Mouse (Mus musculus) kidney, embryonic 15.5 days (tissue): ENCODE results near the gene Haao. TPM values are rescaled to one million over a fixed set of nuclear protein-coding genes. Genes with fewer than 3 reads are reported as not detected.

Experiments used
- ATAC-seq: fragments of 200-750 bp; cut with Nextera tagmentation; replicated peaks from 2 replicates; pipeline ENCODE4 v1.8.0; 2017; ENCODE audit warnings: moderate TSS enrichment; ENCODE audit not compliant: low FRiP score
- H3K27ac ChIP-seq: fragments of 300-500 bp; sonication (generic); 2 replicates; pipeline ENCODE4 v1.5.1; 2015; ENCODE audit warnings: mild to moderate bottlenecking, inconsistent platforms
- H3K27me3 ChIP-seq: fragments of 300-500 bp; sonication (generic); 2 replicates; pipeline ENCODE4 v1.6.1; 2015; ENCODE audit warnings: inconsistent platforms
- H3K36me3 ChIP-seq: fragments of 300-500 bp; sonication (generic); 2 replicates; pipeline ENCODE4 v1.6.1; 2015; ENCODE audit warnings: inconsistent platforms
- H3K4me1 ChIP-seq: fragments of 300-500 bp; sonication (generic); 2 replicates; pipeline ENCODE4 v1.6.1; 2015; ENCODE audit warnings: inconsistent platforms
- H3K4me2 ChIP-seq: fragments of 300-500 bp; sonication (generic); 2 replicates; pipeline ENCODE4 v1.6.1; 2015; ENCODE audit warnings: moderate library complexity, mild to moderate bottlenecking, inconsistent platforms
- H3K4me3 ChIP-seq: fragments of 300-500 bp; sonication (generic); replicated peaks from 2 replicates; pipeline ENCODE4 v1.5.1; 2015; ENCODE audit warnings: mild to moderate bottlenecking, inconsistent platforms
- H3K9ac ChIP-seq: fragments of 300-500 bp; sonication (generic); 2 replicates; pipeline ENCODE4 v1.6.1; 2015; ENCODE audit warnings: mild to moderate bottlenecking, inconsistent platforms
- H3K9me3 ChIP-seq: fragments of 300-500 bp; sonication (generic); replicated peaks from 2 replicates; pipeline ENCODE4 v1.6.1; 2016; ENCODE audit warnings: inconsistent platforms
- WGBS: fragments of 180-500 bp; shearing (Covaris S2); methylation state at CpG from one replicate; pipeline ENCODE4 v1.1.7; 2015; ENCODE audit warnings: mixed read lengths; 5-methylcytosine and 5-hydroxymethylcytosine counted together
- polyA plus RNA-seq: library from polyadenylated mRNA; unstranded; fragments of >200 nt; fragmentation: Nextera tagmentation; extraction: Ambion mirVana; gene quantifications from 2 replicates; pipeline ENCODE4 v1.2.1, GENCODE M21; 2015

Haao gene
- polyA plus RNA-seq, 1 experiment from 2014 or later, result 1.8 TPM

GRCm38 (mm10) chr17:83849081-83849675 is 1.4 kb upstream of the Haao start:
- Histone ChIP-seq H3K36me3 (no peaks in the 10 kb centered on the region), H3K9me3 (no peaks in the 10 kb centered on the region), H3K27me3 (no peaks in the 10 kb centered on the region), H3K4me3 (no peak overlapping the region), H3K4me2 (no peak overlapping the region), H3K27ac (no peak overlapping the region), H3K9ac (no peak overlapping the region), H3K4me1 (peaks cover 18% of the 10 kb centered on the region; the same call in 1 of the 2 replicates)
- WGBS, result 66% methylated on average over 12 of the region's 12 CpGs
- ATAC-seq, result no peak

- Histone ChIP-seq H3K4me2 (no peak overlapping the region), H3K27ac (no peak overlapping the region), H3K9me3 (no peaks in the 10 kb centered on the region), H3K9ac (no peak overlapping the region), H3K27me3 (no peaks in the 10 kb centered on the region), H3K36me3 (no peaks in the 10 kb centered on the region), H3K4me3 (no peak overlapping the region), H3K4me1 (peaks cover 21% of the 10 kb centered on the region; the same call in 1 of the 2 replicates)
- WGBS, result 36% methylated on average over 4 of the region's 4 CpGs
- ATAC-seq, result no peak
Observed at GRCm38 (mm10) chr17:83848482-83848881, 719 bp upstream of the Haao start.

GRCm38 (mm10) chr17:83847100-83847499 is 663 bp downstream of the Haao start:
- no peak overlapping the region for H3K4me3 ChIP-seq
- peaks cover 21% of the 10 kb centered on the region; the same call in 1 of the 2 replicates for H3K4me1 ChIP-seq
- H3K9ac ChIP-seq, result no peak overlapping the region
- H3K9me3 ChIP-seq, result no peaks in the 10 kb centered on the region
- no peak for ATAC-seq
- WGBS, result 82% methylated on average over 6 of the region's 6 CpGs
- no peak overlapping the region for H3K27ac ChIP-seq
- H3K4me2 ChIP-seq, result no peak overlapping the region
- H3K36me3 ChIP-seq, result no peaks in the 10 kb centered on the region
- no peaks in the 10 kb centered on the region for H3K27me3 ChIP-seq

GRCm38 (mm10) chr17:83846301-83847021 is 1.3 kb downstream of the Haao start:
- no peaks in the 10 kb centered on the region for H3K36me3 ChIP-seq

GRCm38 (mm10) chr17:83845538-83845937 is 2.2 kb downstream of the Haao start:
- no peak overlapping the region for H3K4me2 ChIP-seq
- no peaks in the 10 kb centered on the region for H3K36me3 ChIP-seq
- H3K9me3 ChIP-seq, result no peaks in the 10 kb centered on the region
- H3K27me3 ChIP-seq, result no peaks in the 10 kb centered on the region
- ATAC-seq, result no peak; the same call in 1 of the 2 replicates
- no peak overlapping the region for H3K27ac ChIP-seq
- no peak overlapping the region for H3K4me3 ChIP-seq
- peaks cover 21% of the 10 kb centered on the region; the same call in 1 of the 2 replicates for H3K4me1 ChIP-seq
- H3K9ac ChIP-seq, result no peak overlapping the region
- 61% methylated on average over 8 of the region's 8 CpGs for WGBS

More at GRCm38 (mm10) chr17:83846301-83847021, 1.3 kb downstream of the Haao start:
- Histone ChIP-seq H3K4me2 (no peak overlapping the region), H3K27ac (no peak overlapping the region), H3K9ac (no peak overlapping the region), H3K4me3 (no peak overlapping the region), H3K4me1 (peaks cover 21% of the 10 kb centered on the region; the same call in 1 of the 2 replicates), H3K9me3 (no peaks in the 10 kb centered on the region), H3K27me3 (no peaks in the 10 kb centered on the region)
- no peak; the same call in 1 of the 2 replicates for ATAC-seq
- 73% methylated on average over 21 of the region's 21 CpGs for WGBS

GRCm38 (mm10) chr17:83843780-83844179 is 4.0 kb downstream of the Haao start:
- no peak overlapping the region for H3K4me3 ChIP-seq
- no peak overlapping the region for H3K4me2 ChIP-seq
- H3K27ac ChIP-seq, result no peak overlapping the region
- no peaks in the 10 kb centered on the region for H3K27me3 ChIP-seq
- peaks cover 14% of the 10 kb centered on the region; the same call in 1 of the 2 replicates for H3K4me1 ChIP-seq
- 43% methylated on average over 7 of the region's 7 CpGs for WGBS
- H3K9ac ChIP-seq, result no peak overlapping the region
- no peaks in the 10 kb centered on the region for H3K36me3 ChIP-seq
- ATAC-seq, result no peak
- H3K9me3 ChIP-seq, result no peaks in the 10 kb centered on the region

- 85% methylated on average over 5 of the region's 5 CpGs for WGBS
- Histone ChIP-seq H3K9me3 (no peaks in the 10 kb centered on the region), H3K36me3 (no peaks in the 10 kb centered on the region), H3K27ac (no peak overlapping the region), H3K4me2 (no peak overlapping the region), H3K4me3 (no peak overlapping the region), H3K9ac (no peak overlapping the region), H3K4me1 (peaks cover 11% of the 10 kb centered on the region; the same call in 1 of the 2 replicates), H3K27me3 (no peaks in the 10 kb centered on the region)
- no peak for ATAC-seq
Observed at GRCm38 (mm10) chr17:83841011-83841410, 6.8 kb downstream of the Haao start.

GRCm38 (mm10) chr17:83839132-83839531 is 8.6 kb downstream of the Haao start:
- H3K27me3 ChIP-seq, result no peaks in the 10 kb centered on the region

GRCm38 (mm10) chr17:83837659-83838190 is 10.0 kb downstream of the Haao start:
- Histone ChIP-seq H3K9ac (no peak overlapping the region), H3K36me3 (no peaks in the 10 kb centered on the region), H3K27me3 (no peaks in the 10 kb centered on the region), H3K27ac (0 out of 2 replicates have a peak overlapping the region, but pooled peaks have one; percentile 28), H3K4me1 (peaks cover 9% of the 10 kb centered on the region; the same call in 1 of the 2 replicates), H3K4me2 (no peak overlapping the region), H3K9me3 (no peaks in the 10 kb centered on the region), H3K4me3 (no peak overlapping the region)
- 58% methylated on average over 8 of the region's 8 CpGs for WGBS
- peak; percentile 43; the same call in 1 of the 2 replicates for ATAC-seq

More at GRCm38 (mm10) chr17:83839132-83839531, 8.6 kb downstream of the Haao start:
- Histone ChIP-seq H3K4me3 (no peak overlapping the region), H3K4me1 (peaks cover 12% of the 10 kb centered on the region; the same call in 1 of the 2 replicates), H3K9ac (no peak overlapping the region), H3K4me2 (no peak overlapping the region), H3K9me3 (no peaks in the 10 kb centered on the region), H3K27ac (no peak overlapping the region), H3K36me3 (no peaks in the 10 kb centered on the region)
- 71% methylated on average over 9 of the region's 9 CpGs for WGBS
- ATAC-seq, result no peak

- no peak overlapping the region for H3K4me2 ChIP-seq
- no peaks in the 10 kb centered on the region for H3K36me3 ChIP-seq
- no peak overlapping the region for H3K27ac ChIP-seq
- H3K9ac ChIP-seq, result no peak overlapping the region
- no peak overlapping the region for H3K4me3 ChIP-seq
- peaks cover 9% of the 10 kb centered on the region; the same call in 1 of the 2 replicates for H3K4me1 ChIP-seq
- WGBS, result 61% methylated on average over 3 of the region's 3 CpGs
- no peak for ATAC-seq
- H3K27me3 ChIP-seq, result no peaks in the 10 kb centered on the region
- H3K9me3 ChIP-seq, result no peaks in the 10 kb centered on the region
Observed at GRCm38 (mm10) chr17:83836048-83836447, 11.7 kb downstream of the Haao start.

GRCm38 (mm10) chr17:83834120-83834519 is 13.6 kb downstream of the Haao start:
- 64% methylated on average over 4 of the region's 4 CpGs for WGBS
- H3K27me3 ChIP-seq, result no peaks in the 10 kb centered on the region
- H3K4me3 ChIP-seq, result no peak overlapping the region
- no peak overlapping the region for H3K4me2 ChIP-seq
- H3K4me1 ChIP-seq, result peaks cover 9% of the 10 kb centered on the region; the same call in 1 of the 2 replicates
- no peak overlapping the region for H3K9ac ChIP-seq
- no peaks in the 10 kb centered on the region for H3K9me3 ChIP-seq
- no peak for ATAC-seq
- H3K36me3 ChIP-seq, result no peaks in the 10 kb centered on the region
- H3K27ac ChIP-seq, result no peak overlapping the region
